Mouse (Mus musculus) lung, embryonic 16.5 days (tissue): ENCODE data around the gene Rasgrp4. TPM values are rescaled to one million over a fixed set of nuclear protein-coding genes. Genes with fewer than 3 reads are reported as not detected.

Experiments
- ATAC-seq: fragments of 200-750 bp; cut with Nextera tagmentation; 2 replicates; pipeline ENCODE4 v1.8.0; 2017; ENCODE audit warnings: low read depth, mild to moderate bottlenecking, moderate library complexity
- H3K27ac ChIP-seq: fragments of 300-500 bp; sonication (generic); 2 replicates; pipeline ENCODE4 v1.5.1; 2014; ENCODE audit warnings: mild to moderate bottlenecking, control low read depth, low read length
- H3K27me3 ChIP-seq: fragments of 300-500 bp; sonication (generic); 2 replicates; pipeline ENCODE4 v1.6.1; 2014; ENCODE audit warnings: low read depth, low read length, mixed read lengths; ENCODE audit not compliant: control insufficient read depth, insufficient read depth
- H3K36me3 ChIP-seq: fragments of 300-500 bp; sonication (generic); 2 replicates; pipeline ENCODE4 v1.6.1; 2014; ENCODE audit warnings: low read length; ENCODE audit not compliant: control insufficient read depth, insufficient read depth
- H3K4me1 ChIP-seq: fragments of 300-500 bp; sonication (generic); replicated peaks from 2 replicates; pipeline ENCODE4 v1.6.1; 2014; ENCODE audit warnings: low read length, mixed read lengths; ENCODE audit not compliant: control insufficient read depth, insufficient read depth
- H3K4me2 ChIP-seq: fragments of 300-500 bp; sonication (generic); 2 replicates; pipeline ENCODE4 v1.6.1; 2014; ENCODE audit warnings: low read depth, low read length, control low read depth
- H3K4me3 ChIP-seq: fragments of 300-500 bp; sonication (generic); 2 replicates; pipeline ENCODE4 v1.5.1; 2014; ENCODE audit warnings: mild to moderate bottlenecking, low read length, control low read depth
- H3K9ac ChIP-seq: fragments of 300-500 bp; sonication (generic); 2 replicates; pipeline ENCODE4 v1.6.1; 2014; ENCODE audit warnings: low read length, control low read depth
- H3K9me3 ChIP-seq: fragments of 300-500 bp; sonication (generic); 2 replicates; pipeline ENCODE4 v1.6.1; 2016; ENCODE audit warnings: low read length; ENCODE audit not compliant: control insufficient read depth
- WGBS: fragments of 180-500 bp; shearing (Covaris S2); extraction: QIAGEN DNeasy Blood & Tissue Kit; methylation state at CpG from one replicate; pipeline ENCODE4 v1.1.7; 2014; 5-methylcytosine and 5-hydroxymethylcytosine counted together
- polyA plus RNA-seq: library from polyadenylated mRNA; unstranded; fragments of >200 nt; fragmentation: Nextera tagmentation; extraction: Ambion mirVana; gene quantifications from 2 replicates; pipeline ENCODE4 v1.2.1, GENCODE M21; 2015

Gene Rasgrp4
- polyA plus RNA-seq, 1 experiment from 2014 or later, result 1.4 TPM

GRCm38 (mm10) chr7:29158264-29158663 lies 23.6 kb downstream of the Rasgrp4 start:
- H3K9me3 ChIP-seq, result no peaks in the 10 kb centered on the region
- no peak overlapping the region for H3K4me3 ChIP-seq
- 1% methylated on average over 5 of the region's 5 CpGs for WGBS
- no peak overlapping the region for H3K27ac ChIP-seq
- H3K27me3 ChIP-seq, result peaks cover 17% of the 10 kb centered on the region
- H3K4me1 ChIP-seq, result peaks cover 2% of the 10 kb centered on the region; the same call in 1 of the 2 replicates
- H3K4me2 ChIP-seq, result no peak overlapping the region
- H3K36me3 ChIP-seq, result no peaks in the 10 kb centered on the region
- ATAC-seq, result no peak
- H3K9ac ChIP-seq, result no peak overlapping the region

GRCm38 (mm10) chr7:29162294-29162693 lies 27.6 kb downstream of the Rasgrp4 start:
- WGBS, result 41% methylated on average over 5 of the region's 5 CpGs
- H3K4me2 ChIP-seq, result 0 out of 2 replicates have a peak overlapping the region, but pooled peaks have one; percentile 14
- peak; percentile 34; the same call in 1 of the 2 replicates for ATAC-seq
- H3K36me3 ChIP-seq, result no peaks in the 10 kb centered on the region
- H3K9ac ChIP-seq, result no peak overlapping the region
- no peaks in the 10 kb centered on the region for H3K9me3 ChIP-seq
- H3K4me3 ChIP-seq, result no peak overlapping the region
- peaks cover 17% of the 10 kb centered on the region for H3K27me3 ChIP-seq
- 0 out of 2 replicates have a peak, but pooled peaks cover 2% of the 10 kb centered on the region for H3K4me1 ChIP-seq
- H3K27ac ChIP-seq, result peak overlapping the region; percentile 57

DNA sequence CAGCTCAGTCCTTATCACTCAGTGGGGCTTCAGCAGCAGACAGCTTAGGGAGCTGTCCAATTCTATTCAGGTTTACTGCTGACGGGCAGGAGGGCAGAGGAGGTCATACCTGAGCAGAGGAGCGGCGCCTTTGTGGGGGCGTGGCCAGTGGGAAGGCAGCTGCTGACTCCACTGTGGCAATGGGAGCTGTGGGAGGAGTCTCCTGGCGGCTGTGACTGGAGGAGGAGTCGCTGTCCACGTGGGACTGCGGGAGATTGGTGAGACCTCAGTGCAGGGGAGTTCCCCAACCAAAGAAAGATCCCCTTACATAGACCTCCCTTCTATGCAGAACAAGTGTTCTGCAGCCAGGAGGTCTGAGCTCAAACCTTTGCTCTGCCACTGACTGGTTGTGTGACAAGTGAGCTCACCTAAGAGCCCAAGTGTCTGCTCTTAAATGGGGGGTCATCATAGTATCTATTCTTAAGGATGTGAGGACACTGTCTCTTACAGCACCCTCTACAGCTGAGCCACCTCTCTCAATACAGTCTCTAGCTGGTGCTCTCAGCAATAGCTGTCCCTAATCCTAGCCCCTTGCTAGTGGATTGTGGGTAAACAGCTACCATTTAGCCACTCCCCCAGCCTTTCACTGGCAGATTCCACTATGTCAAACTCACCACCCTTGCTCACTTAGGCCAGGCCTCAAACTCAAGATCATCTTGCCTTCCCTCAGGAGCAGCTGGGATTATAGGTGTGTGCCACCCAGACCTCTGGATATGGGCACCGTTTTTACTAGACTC lies 28.3 kb downstream of the Rasgrp4 start:
- H3K4me2 ChIP-seq, result 0 out of 2 replicates have a peak overlapping the region, but pooled peaks have one; percentile 14
- ATAC-seq, result peak; percentile 82

GRCm38 (mm10) chr7:29167656-29168055 lies 33.0 kb downstream of the Rasgrp4 start:
- WGBS, result 17% methylated on average over 18 of the region's 19 CpGs
- Histone ChIP-seq H3K36me3 (no peaks in the 10 kb centered on the region), H3K27me3 (peaks cover 30% of the 10 kb centered on the region), H3K9ac (no peak overlapping the region), H3K9me3 (no peaks in the 10 kb centered on the region), H3K4me1 (peaks cover 27% of the 10 kb centered on the region), H3K4me3 (no peak overlapping the region), H3K27ac (no peak overlapping the region), H3K4me2 (no peak overlapping the region)
- no peak for ATAC-seq

More for the DNA sequence above, 28.3 kb downstream of the Rasgrp4 start:
- Histone ChIP-seq H3K36me3 (no peaks in the 10 kb centered on the region), H3K27me3 (peaks cover 21% of the 10 kb centered on the region), H3K9ac (no peak overlapping the region), H3K4me3 (no peak overlapping the region), H3K27ac (peak overlapping the region; percentile 57; the same call in 1 of the 2 replicates), H3K4me1 (0 out of 2 replicates have a peak, but pooled peaks cover 2% of the 10 kb centered on the region), H3K9me3 (no peaks in the 10 kb centered on the region)
- WGBS, result 11% methylated on average over 9 of the region's 9 CpGs

DNA sequence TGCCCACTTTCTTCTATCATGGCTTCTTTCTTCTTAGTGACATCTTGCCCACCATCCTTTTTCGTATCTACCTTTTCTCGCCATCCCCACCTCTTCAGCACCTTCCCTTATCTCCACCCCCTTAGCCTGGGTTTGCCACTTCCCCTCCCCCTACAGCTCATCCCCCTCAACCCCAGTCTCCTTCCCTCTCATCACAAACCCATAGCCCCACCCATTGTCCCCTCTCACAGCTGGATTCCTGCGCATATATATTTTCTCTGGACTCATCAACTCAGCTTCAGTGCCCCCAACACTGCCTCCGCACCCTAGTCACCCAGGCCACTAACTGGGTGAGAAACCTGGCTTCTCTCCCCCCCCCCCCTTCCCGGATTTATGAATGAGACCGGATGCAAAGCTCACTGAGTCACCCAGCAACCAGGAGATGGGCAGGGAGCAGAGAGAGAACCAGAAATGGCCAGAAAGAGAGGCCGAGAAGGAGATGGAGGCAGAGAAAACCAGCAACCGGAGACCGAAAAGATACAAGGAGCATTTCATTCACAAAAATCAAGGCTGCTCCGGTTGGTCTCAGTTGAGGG lies 33.6 kb downstream of the Rasgrp4 start:
- no peaks in the 10 kb centered on the region for H3K36me3 ChIP-seq
- H3K27ac ChIP-seq, result no peak overlapping the region
- no peak for ATAC-seq
- peak overlapping the region; percentile 84 for H3K4me2 ChIP-seq
- peak overlapping the region; percentile 66; the same call in 1 of the 2 replicates for H3K9ac ChIP-seq
- H3K4me1 ChIP-seq, result peaks cover 25% of the 10 kb centered on the region
- whole genome bisulfite sequencing, result 4% methylated on average over 9 of the region's 10 CpGs
- H3K9me3 ChIP-seq, result no peaks in the 10 kb centered on the region
- H3K4me3 ChIP-seq, result peak overlapping the region; percentile 52
- peaks cover 36% of the 10 kb centered on the region for H3K27me3 ChIP-seq

- H3K9me3 ChIP-seq, result no peaks in the 10 kb centered on the region
- WGBS, result under 1% methylated on average over 14 of the region's 14 CpGs
- peak overlapping the region; percentile 66 for H3K9ac ChIP-seq
- no peak for ATAC-seq
- no peak overlapping the region for H3K27ac ChIP-seq
- H3K4me3 ChIP-seq, result peak overlapping the region; percentile 52
- peaks cover 4% of the 10 kb centered on the region for H3K36me3 ChIP-seq
- peak overlapping the region; percentile 84 for H3K4me2 ChIP-seq
- H3K27me3 ChIP-seq, result peaks cover 41% of the 10 kb centered on the region
- peaks cover 25% of the 10 kb centered on the region for H3K4me1 ChIP-seq
Measured at GRCm38 (mm10) chr7:29168791-29169230, 34.2 kb downstream of the Rasgrp4 start.

DNA sequence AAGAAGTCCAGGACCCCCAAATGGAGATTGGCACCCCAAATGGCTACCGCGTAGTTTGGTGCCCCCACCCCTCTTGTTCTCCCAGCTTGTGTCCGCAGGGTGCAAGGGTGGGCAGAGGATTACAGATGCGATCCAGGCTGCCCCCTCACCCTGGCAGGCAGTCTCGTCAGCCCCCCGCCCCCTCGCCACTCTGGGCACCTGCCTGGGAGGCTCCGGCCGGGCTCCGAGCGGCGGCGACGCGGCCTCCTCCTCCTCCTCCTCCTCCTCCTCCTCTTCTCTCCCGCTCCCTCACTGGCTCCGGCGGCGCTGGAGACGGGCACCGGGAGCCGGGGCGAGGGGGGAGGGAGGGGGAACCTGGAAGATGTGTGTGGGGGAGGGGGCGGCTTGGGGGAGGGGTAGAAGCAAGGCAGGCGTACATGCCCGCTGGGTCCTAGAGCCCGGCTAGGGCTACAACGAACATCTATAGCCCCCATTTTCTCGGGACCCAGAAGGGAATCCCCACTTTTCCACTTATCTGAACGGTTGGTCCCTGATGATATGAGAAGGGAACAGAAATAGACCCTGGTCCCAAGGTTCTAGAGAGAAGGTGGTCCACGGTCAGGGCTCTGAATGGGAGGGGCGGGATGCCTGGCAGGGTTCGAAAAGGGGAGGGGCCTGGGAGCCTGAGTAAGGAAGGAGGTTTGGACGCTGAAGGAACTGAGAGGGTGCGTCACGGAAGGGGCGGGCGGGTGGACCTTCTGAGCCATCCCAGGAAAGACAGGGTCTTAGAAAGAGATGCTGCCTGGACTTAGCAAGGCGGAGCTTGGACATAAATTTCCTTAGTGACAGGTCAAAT lies 34.8 kb downstream of the Rasgrp4 start:
- peak; percentile 81 for ATAC-seq
- 0% methylated on average over 30 of the region's 39 CpGs for WGBS
- Histone ChIP-seq H3K4me3 (peak overlapping the region; percentile 52), H3K27ac (peak overlapping the region; percentile 86), H3K4me2 (peak overlapping the region; percentile 84), H3K9ac (peak overlapping the region; percentile 66), H3K27me3 (peaks cover 43% of the 10 kb centered on the region), H3K4me1 (peaks cover 25% of the 10 kb centered on the region), H3K9me3 (no peaks in the 10 kb centered on the region), H3K36me3 (peaks cover 9% of the 10 kb centered on the region)

GRCm38 (mm10) chr7:29170066-29170754 lies 35.6 kb downstream of the Rasgrp4 start, which contains the start of the genes Ggn and Spred3:
TSS of gene Ggn (plus strand) at chr7:29170210.
TSS of gene Spred3 (minus strand) at chr7:29170411.
- Histone ChIP-seq H3K4me3 (peak within 1 kb of the TSS; percentile 52), H3K27ac (peak within 1 kb of the TSS; percentile 86), H3K4me2 (peak within 1 kb of the TSS; percentile 84), H3K9me3 (no peaks in the 10 kb centered on the region), H3K27me3 (peaks cover 43% of the 10 kb centered on the region), H3K4me1 (peaks cover 25% of the 10 kb centered on the region), H3K9ac (peak within 1 kb of the TSS; percentile 66), H3K36me3 (peaks cover 17% of the 10 kb centered on the region)
- under 1% methylated on average over 30 of the region's 30 CpGs for WGBS
- peak; percentile 73 for ATAC-seq
